Comparison of ENCODE assay signal across 8 mouse cellular contexts in genomic region chr12:108041571-108042238, GRCm38 (mm10). TPM values are rescaled to one million over a fixed set of nuclear protein-coding genes. Genes with fewer than 3 reads are reported as not detected.
DNase-seq lines count a peak whose midpoint lies in the region; ATAC-seq and TF ChIP-seq lines count a peak whose summit lies in the region.

No protein-coding gene starts in this region.

- H3K27ac ChIP-seq in embryonic facial prominence, embryonic 10.5 days (replicated peaks): no peak overlapping the region
- no peak overlapping the region for H3K27ac ChIP-seq in heart, embryonic 11.5 days (ENCODE audit: low read depth, low read length)
- H3K27ac ChIP-seq in liver, embryonic 13.5 days: no peak overlapping the region
- H3K27ac ChIP-seq in thymus, adult 2 months (ENCODE audit: control insufficient read depth, insufficient read depth, low read length): no peak overlapping the region

- 46% methylated on average over 12 of the region's 12 CpGs for WGBS in embryonic facial prominence, embryonic 10.5 days
- WGBS in heart, embryonic 11.5 days (ENCODE audit: insufficient replicate concordance): 43% methylated on average over 12 of the region's 12 CpGs
- WGBS in liver, embryonic 13.5 days (ENCODE audit: insufficient replicate concordance): 31% methylated on average over 12 of the region's 12 CpGs
- WGBS in thymus, adult 2 months: 40% methylated on average over 12 of the region's 12 CpGs

- H3K9ac ChIP-seq in heart, embryonic 11.5 days (ENCODE audit: low read depth, low read length): no peak overlapping the region
- H3K9ac ChIP-seq in liver, embryonic 13.5 days: no peak overlapping the region

- no peaks in the 10 kb centered on the region for H3K9me3 ChIP-seq in embryonic facial prominence, embryonic 10.5 days
- H3K9me3 ChIP-seq in heart, embryonic 11.5 days (replicated peaks; ENCODE audit: control insufficient read depth, low read length): no peaks in the 10 kb centered on the region
- no peaks in the 10 kb centered on the region for H3K9me3 ChIP-seq in liver, embryonic 13.5 days (replicated peaks)

- ATAC-seq in heart, embryonic 11.5 days (replicated peaks; ENCODE audit: insufficient number of reproducible peaks, low FRiP score, low TSS enrichment): peak; percentile 14; the same call in 1 of the 2 replicates
- ATAC-seq in liver, embryonic 13.5 days (ENCODE audit: low read depth): peak; percentile 60

- H3K4me3 ChIP-seq in embryonic facial prominence, embryonic 10.5 days: no peak overlapping the region
- no peak overlapping the region for H3K4me3 ChIP-seq in heart, embryonic 11.5 days (ENCODE audit: low read depth, low read length)
- H3K4me3 ChIP-seq in liver, embryonic 13.5 days (replicated peaks): no peak overlapping the region
- H3K4me3 ChIP-seq in thymus, adult 2 months (ENCODE audit: control insufficient read depth, insufficient read depth, low read length): no peak overlapping the region

- H3K36me3 ChIP-seq in embryonic facial prominence, embryonic 10.5 days (replicated peaks): no peaks in the 10 kb centered on the region
- H3K36me3 ChIP-seq in heart, embryonic 11.5 days (ENCODE audit: control insufficient read depth, insufficient read depth, low read length): no peaks in the 10 kb centered on the region
- no peaks in the 10 kb centered on the region for H3K36me3 ChIP-seq in liver, embryonic 13.5 days
- H3K36me3 ChIP-seq in thymus, adult 2 months (ENCODE audit: control insufficient read depth, insufficient read depth, low read length): no peaks in the 10 kb centered on the region

- peak; percentile 55; the same call in 1 of the 2 replicates for TF ChIP-seq CTCF in thymus, adult 2 months (IDR thresholded peaks at IDR 0.05; ENCODE audit: borderline replicate concordance, control insufficient read depth, extremely low read depth, insufficient read depth, low read length, poor library complexity)

- TF ChIP-seq POLR2A in thymus, adult 2 months (IDR thresholded peaks at IDR 0.05; ENCODE audit: control insufficient read depth, extremely low read depth, insufficient read depth, low read length, poor library complexity): no peak

- peak; percentile 44 to 48 for DNase-seq in B cell, adult 2 months
- DNase-seq in adrenal gland, postnatal 25 days: peak; percentile 84
- peak; percentile 84 for DNase-seq in embryonic facial prominence, embryonic 10.5 days (ENCODE audit: low spot score)
- peak; percentile 67 to 88 for DNase-seq in kidney, postnatal 36 days
- no peak for DNase-seq in liver, embryonic 13.5 days
- peak; percentile 70 for DNase-seq in ovary, postnatal 14 days (ENCODE audit: low spot score)
- peak; percentile 67 for DNase-seq in thymus, adult 2 months

- 0 out of 2 replicates have a peak, but pooled peaks cover 8% of the 10 kb centered on the region for H3K27me3 ChIP-seq in embryonic facial prominence, embryonic 10.5 days (replicated peaks; ENCODE audit: low read depth, poor library complexity, severe bottlenecking)
- H3K27me3 ChIP-seq in heart, embryonic 11.5 days (ENCODE audit: control insufficient read depth, insufficient read depth, low read length): 0 out of 2 replicates have a peak, but pooled peaks cover 5% of the 10 kb centered on the region
- no peaks in the 10 kb centered on the region for H3K27me3 ChIP-seq in liver, embryonic 13.5 days
- H3K27me3 ChIP-seq in thymus, adult 2 months (ENCODE audit: control insufficient read depth, insufficient read depth, low read length): no peaks in the 10 kb centered on the region

- no peak overlapping the region for H3K4me2 ChIP-seq in heart, embryonic 11.5 days
- no peak overlapping the region for H3K4me2 ChIP-seq in liver, embryonic 13.5 days

- peaks cover 21% of the 10 kb centered on the region for H3K4me1 ChIP-seq in embryonic facial prominence, embryonic 10.5 days
- peaks cover 7% of the 10 kb centered on the region; the same call in 1 of the 2 replicates for H3K4me1 ChIP-seq in heart, embryonic 11.5 days (ENCODE audit: control insufficient read depth, insufficient read depth, low read length)
- H3K4me1 ChIP-seq in liver, embryonic 13.5 days (replicated peaks): no peaks in the 10 kb centered on the region
- no peaks in the 10 kb centered on the region for H3K4me1 ChIP-seq in thymus, adult 2 months (replicated peaks; ENCODE audit: control insufficient read depth, insufficient read depth, low read length)

RNA-seq across cellular contexts. Expression of gene Bcl11b, which starts 38.3 kb away (rescaled TPM):
- total RNA-seq in adrenal gland, postnatal 25 days (2021): 0.18 and 0.38 TPM in 2 replicates
- polyA plus RNA-seq in embryonic facial prominence, embryonic 10.5 days (2016; fragmentation: Nextera tagmentation; extraction: Ambion mirVana): 7.3 and 10.4 TPM in 2 replicates
- polyA plus RNA-seq in heart, embryonic 11.5 days (2014; fragmentation: Nextera tagmentation; extraction: Ambion mirVana): 1.7 and 3.5 TPM in 2 replicates
- polyA plus RNA-seq in liver, embryonic 13.5 days (2015; fragmentation: Nextera tagmentation; extraction: Ambion mirVana): 0.07 and 0.08 TPM in 2 replicates
- 346 and 564 TPM in 2 replicates for polyA plus RNA-seq in thymus, adult 2 months (2012; rRNA removed)

Comparison
In these comparisons a context has a peak if more than half of its experiments do, and no peak if none do; other contexts are left out.
1. RNA of gene Bcl11b, which starts 38.3 kb away (polyA plus RNA-seq): 346 to 564 TPM in thymus, adult 2 months; 7.3 to 10.4 TPM in embryonic facial prominence, embryonic 10.5 days, 1.7 to 3.5 TPM in heart, embryonic 11.5 days and 0.07 to 0.08 TPM in liver, embryonic 13.5 days; every median in the first group is over 10 times any median in the second.